Mouse (Mus musculus): ENCODE measurements around the gene Chrnb4. TPM values are rescaled to one million over a fixed set of nuclear protein-coding genes. Genes with fewer than 3 reads are reported as not detected.
A peak's percentile ranks its signal among the peaks of the same experiment; 100 is the strongest.

The Chrnb4 gene
- polyA plus RNA-seq, 1 experiment, result 0.39 TPM

GRCm38 (mm10) chr9:55026275-55026663 lies 22.3 kb downstream of the Chrnb4 start, which contains the start of gene Chrna3:
TSS of gene Chrna3 (minus strand) at chr9:55026562.
- H3K4me3 ChIP-seq (ENCODE audit: control insufficient read depth, insufficient read depth, low read length), result no peak within 1 kb of the TSS
- no peaks in the 10 kb centered on the region for H3K4me1 ChIP-seq (replicated peaks; ENCODE audit: control insufficient read depth, insufficient read depth, low read length)
- no peak within 1 kb of the TSS for H3K27ac ChIP-seq (ENCODE audit: control insufficient read depth, insufficient read depth, low read length)
- H3K27me3 ChIP-seq (ENCODE audit: control insufficient read depth, insufficient read depth, low read length), result peaks cover 6% of the 10 kb centered on the region
- no peaks in the 10 kb centered on the region for H3K36me3 ChIP-seq (ENCODE audit: control insufficient read depth, insufficient read depth, low read length)
- DNase-seq, result no peak
- TF ChIP-seq CTCF (IDR thresholded peaks at IDR 0.05; ENCODE audit: borderline replicate concordance, control insufficient read depth, extremely low read depth, insufficient read depth, low read length, poor library complexity), result no peak
- no peak for TF ChIP-seq POLR2A (IDR thresholded peaks at IDR 0.05; ENCODE audit: control insufficient read depth, extremely low read depth, insufficient read depth, low read length, poor library complexity)
- 5% methylated on average over 39 of the region's 39 CpGs for WGBS

- no peak overlapping the region for H3K27ac ChIP-seq (ENCODE audit: control insufficient read depth, insufficient read depth, low read length)
- TF ChIP-seq CTCF (IDR thresholded peaks at IDR 0.05; ENCODE audit: borderline replicate concordance, control insufficient read depth, extremely low read depth, insufficient read depth, low read length, poor library complexity) (no peak), POLR2A (IDR thresholded peaks at IDR 0.05; ENCODE audit: control insufficient read depth, extremely low read depth, insufficient read depth, low read length, poor library complexity) (no peak)
- DNase-seq, result no peak
- H3K4me1 ChIP-seq (replicated peaks; ENCODE audit: control insufficient read depth, insufficient read depth, low read length), result no peaks in the 10 kb centered on the region
- WGBS, result 21% methylated on average over 38 of the region's 38 CpGs
- no peak overlapping the region for H3K4me3 ChIP-seq (ENCODE audit: control insufficient read depth, insufficient read depth, low read length)
- peaks cover 6% of the 10 kb centered on the region for H3K27me3 ChIP-seq (ENCODE audit: control insufficient read depth, insufficient read depth, low read length)
- no peaks in the 10 kb centered on the region for H3K36me3 ChIP-seq (ENCODE audit: control insufficient read depth, insufficient read depth, low read length)
Measured at GRCm38 (mm10) chr9:55025534-55026274, 22.9 kb downstream of the Chrnb4 start.

GRCm38 (mm10) chr9:55023902-55024583 lies 24.5 kb downstream of the Chrnb4 start:
- H3K36me3 ChIP-seq (ENCODE audit: control insufficient read depth, insufficient read depth, low read length), result no peaks in the 10 kb centered on the region
- DNase-seq, result peak; percentile 67
- no peak overlapping the region for H3K27ac ChIP-seq (ENCODE audit: control insufficient read depth, insufficient read depth, low read length)
- no peaks in the 10 kb centered on the region for H3K4me1 ChIP-seq (replicated peaks; ENCODE audit: control insufficient read depth, insufficient read depth, low read length)
- TF ChIP-seq POLR2A (IDR thresholded peaks at IDR 0.05; ENCODE audit: control insufficient read depth, extremely low read depth, insufficient read depth, low read length, poor library complexity), result no peak
- TF ChIP-seq CTCF (IDR thresholded peaks at IDR 0.05; ENCODE audit: borderline replicate concordance, control insufficient read depth, extremely low read depth, insufficient read depth, low read length, poor library complexity), result peak; percentile 51; the same call in 1 of the 2 replicates
- 50% methylated on average over 13 of the region's 13 CpGs for WGBS
- no peak overlapping the region for H3K4me3 ChIP-seq (ENCODE audit: control insufficient read depth, insufficient read depth, low read length)
- peaks cover 6% of the 10 kb centered on the region for H3K27me3 ChIP-seq (ENCODE audit: control insufficient read depth, insufficient read depth, low read length)

GRCm38 (mm10) chr9:55023326-55023725 lies 25.3 kb downstream of the Chrnb4 start:
- no peaks in the 10 kb centered on the region for H3K4me1 ChIP-seq (replicated peaks; ENCODE audit: control insufficient read depth, insufficient read depth, low read length)
- H3K4me3 ChIP-seq (ENCODE audit: control insufficient read depth, insufficient read depth, low read length), result no peak overlapping the region
- TF ChIP-seq CTCF (IDR thresholded peaks at IDR 0.05; ENCODE audit: borderline replicate concordance, control insufficient read depth, extremely low read depth, insufficient read depth, low read length, poor library complexity), result no peak
- no peak for TF ChIP-seq POLR2A (IDR thresholded peaks at IDR 0.05; ENCODE audit: control insufficient read depth, extremely low read depth, insufficient read depth, low read length, poor library complexity)
- no peak overlapping the region for H3K27ac ChIP-seq (ENCODE audit: control insufficient read depth, insufficient read depth, low read length)
- peaks cover 6% of the 10 kb centered on the region for H3K27me3 ChIP-seq (ENCODE audit: control insufficient read depth, insufficient read depth, low read length)
- no peaks in the 10 kb centered on the region for H3K36me3 ChIP-seq (ENCODE audit: control insufficient read depth, insufficient read depth, low read length)
- no peak for DNase-seq
- whole genome bisulfite sequencing, result 71% methylated on average over 5 of the region's 5 CpGs

GRCm38 (mm10) chr9:55016926-55017325 lies 31.7 kb downstream of the Chrnb4 start:
- no peak for DNase-seq
- H3K4me1 ChIP-seq (replicated peaks; ENCODE audit: control insufficient read depth, insufficient read depth, low read length), result no peaks in the 10 kb centered on the region
- TF ChIP-seq CTCF (IDR thresholded peaks at IDR 0.05; ENCODE audit: borderline replicate concordance, control insufficient read depth, extremely low read depth, insufficient read depth, low read length, poor library complexity) (no peak), POLR2A (IDR thresholded peaks at IDR 0.05; ENCODE audit: control insufficient read depth, extremely low read depth, insufficient read depth, low read length, poor library complexity) (no peak)
- no peak overlapping the region for H3K27ac ChIP-seq (ENCODE audit: control insufficient read depth, insufficient read depth, low read length)
- H3K36me3 ChIP-seq (ENCODE audit: control insufficient read depth, insufficient read depth, low read length), result no peaks in the 10 kb centered on the region
- 79% methylated on average over 3 of the region's 3 CpGs for WGBS
- H3K27me3 ChIP-seq (ENCODE audit: control insufficient read depth, insufficient read depth, low read length), result no peaks in the 10 kb centered on the region
- no peak overlapping the region for H3K4me3 ChIP-seq (ENCODE audit: control insufficient read depth, insufficient read depth, low read length)

- WGBS, result 70% methylated on average over 6 of the region's 6 CpGs
Measured at GRCm38 (mm10) chr9:55010588-55011350, 37.8 kb downstream of the Chrnb4 start.

More at GRCm38 (mm10) chr9:55010588-55011350, 37.8 kb downstream of the Chrnb4 start:
- no peaks in the 10 kb centered on the region for H3K27me3 ChIP-seq (ENCODE audit: control insufficient read depth, insufficient read depth, low read length)
- TF ChIP-seq CTCF (IDR thresholded peaks at IDR 0.05; ENCODE audit: borderline replicate concordance, control insufficient read depth, extremely low read depth, insufficient read depth, low read length, poor library complexity), result no peak
- TF ChIP-seq POLR2A (IDR thresholded peaks at IDR 0.05; ENCODE audit: control insufficient read depth, extremely low read depth, insufficient read depth, low read length, poor library complexity), result no peak
- no peak overlapping the region for H3K27ac ChIP-seq (ENCODE audit: control insufficient read depth, insufficient read depth, low read length)
- no peaks in the 10 kb centered on the region for H3K4me1 ChIP-seq (replicated peaks; ENCODE audit: control insufficient read depth, insufficient read depth, low read length)
- H3K36me3 ChIP-seq (ENCODE audit: control insufficient read depth, insufficient read depth, low read length), result no peaks in the 10 kb centered on the region
- no peak overlapping the region for H3K4me3 ChIP-seq (ENCODE audit: control insufficient read depth, insufficient read depth, low read length)
- DNase-seq, result no peak

All from thymus, adult 2 months (tissue).